Mouse (Mus musculus) heart, embryonic 11.5 days (tissue): ENCODE data around the gene Acadl. TPM values are rescaled to one million over a fixed set of nuclear protein-coding genes. Genes with fewer than 3 reads are reported as not detected.

Experiments
- ATAC-seq: fragments of 200-750 bp; cut with Nextera tagmentation; replicated peaks from 2 replicates; pipeline ENCODE4 v1.8.0; 2017; ENCODE audit warnings: moderate library complexity; ENCODE audit not compliant: insufficient number of reproducible peaks, low FRiP score, low TSS enrichment
- H3K27ac ChIP-seq: fragments of 300-500 bp; sonication (generic); 2 replicates; pipeline ENCODE4 v1.5.1; 2014; ENCODE audit warnings: mild to moderate bottlenecking, low read depth, low read length
- H3K27me3 ChIP-seq: fragments of 300-500 bp; sonication (generic); 2 replicates; pipeline ENCODE4 v1.6.1; 2014; ENCODE audit warnings: mild to moderate bottlenecking, low read length, mixed read lengths; ENCODE audit not compliant: control insufficient read depth, insufficient read depth
- H3K36me3 ChIP-seq: fragments of 300-500 bp; sonication (generic); 2 replicates; pipeline ENCODE4 v1.6.1; 2014; ENCODE audit warnings: mild to moderate bottlenecking, low read length, moderate library complexity, mixed read lengths; ENCODE audit not compliant: control insufficient read depth, insufficient read depth
- H3K4me1 ChIP-seq: fragments of 300-500 bp; sonication (generic); 2 replicates; pipeline ENCODE4 v1.6.1; 2014; ENCODE audit warnings: low read length; ENCODE audit not compliant: control insufficient read depth, insufficient read depth
- H3K4me2 ChIP-seq: fragments of 300-500 bp; sonication (generic); 2 replicates; pipeline ENCODE4 v1.6.1; 2014; ENCODE audit warnings: mild to moderate bottlenecking, moderate library complexity
- H3K4me3 ChIP-seq: fragments of 300-500 bp; sonication (generic); 2 replicates; pipeline ENCODE4 v1.5.1; 2014; ENCODE audit warnings: low read depth, low read length
- H3K9ac ChIP-seq: fragments of 300-500 bp; sonication (generic); 2 replicates; pipeline ENCODE4 v1.6.1; 2014; ENCODE audit warnings: mild to moderate bottlenecking, low read depth, low read length, moderate library complexity
- H3K9me3 ChIP-seq: fragments of 300-500 bp; sonication (generic); replicated peaks from 2 replicates; pipeline ENCODE4 v1.6.1; 2016; ENCODE audit warnings: low read length; ENCODE audit not compliant: control insufficient read depth
- WGBS: fragments of 180-500 bp; shearing (Covaris S2); extraction: QIAGEN DNeasy Blood & Tissue Kit; methylation state at CpG from one replicate; pipeline ENCODE4 v1.1.7; 2014; ENCODE audit not compliant: insufficient replicate concordance; 5-methylcytosine and 5-hydroxymethylcytosine counted together
- polyA plus RNA-seq: library from polyadenylated mRNA; unstranded; fragments of >200 nt; fragmentation: Nextera tagmentation; extraction: Ambion mirVana; gene quantifications from 2 replicates; pipeline ENCODE4 v1.2.1, GENCODE M21; 2014

The Acadl gene
- polyA plus RNA-seq: 257 and 291 TPM in 2 replicates

DNA sequence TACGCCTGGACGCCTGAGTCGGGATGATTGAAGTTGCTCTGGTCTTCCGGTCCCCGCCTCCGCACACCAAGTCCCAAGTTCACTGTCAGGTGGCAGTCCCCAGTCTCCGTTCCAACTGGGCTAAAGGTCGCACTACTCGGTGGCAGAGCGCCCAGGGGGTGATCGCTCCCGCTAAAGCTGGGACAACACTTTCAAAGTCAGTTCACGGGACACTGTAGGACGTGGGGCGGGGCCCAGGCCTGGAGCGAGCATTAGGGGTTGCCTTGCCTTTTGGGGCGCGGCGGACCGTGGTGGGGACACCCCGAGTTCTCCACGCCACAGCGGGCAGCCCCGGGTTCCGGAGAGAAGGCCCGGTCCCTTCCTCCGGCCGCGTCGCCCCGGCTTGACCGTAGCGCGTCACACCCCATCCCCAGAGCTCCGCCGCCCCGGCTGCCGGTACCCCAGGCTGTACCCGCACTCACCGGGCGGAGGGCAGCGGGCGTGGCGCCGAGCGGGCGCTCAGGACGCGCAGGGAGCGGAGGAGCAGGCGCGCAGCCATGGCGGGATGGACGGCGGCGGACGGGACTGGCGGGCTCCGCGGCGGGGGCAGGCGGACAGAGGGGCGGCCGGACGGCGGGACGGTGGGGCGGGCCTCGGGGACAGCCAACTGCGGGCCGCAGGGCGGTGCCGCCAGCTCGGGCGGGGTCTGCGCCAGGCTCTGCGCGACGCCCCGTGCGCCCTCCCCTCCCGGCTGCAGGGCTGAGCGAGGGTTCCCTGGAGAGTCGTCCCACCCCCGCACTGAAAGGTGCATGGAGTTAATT is at the start of gene Acadl:
Gene Acadl, minus strand, starts transcription at position 566 of the 800 bp plus-strand sequence.
- peak; percentile 93 for ATAC-seq
- WGBS: under 1% methylated on average over 63 of the region's 85 CpGs

DNA sequence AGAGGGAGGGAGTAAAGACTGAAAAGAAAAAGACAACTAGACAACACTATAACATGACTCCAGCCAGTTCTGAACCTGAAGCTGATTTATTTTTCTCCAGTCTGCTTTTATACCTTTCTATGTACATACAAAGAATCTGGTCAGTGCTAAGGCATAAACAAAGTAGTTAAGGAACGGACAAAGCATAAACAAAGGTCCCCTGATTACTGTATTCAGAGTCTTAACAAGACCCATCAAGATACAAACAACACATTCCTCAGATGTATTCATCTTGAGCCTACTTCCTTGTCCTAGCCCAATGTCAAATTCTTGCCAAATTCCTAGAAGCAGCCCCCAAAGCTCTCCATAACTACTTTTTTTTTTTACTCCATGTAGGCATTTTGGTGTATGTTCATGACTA is 49.2 kb upstream of the Acadl start:
- H3K27ac ChIP-seq: no peak overlapping the region
- no peak overlapping the region for H3K4me2 ChIP-seq
- 69% methylated on average over 1 of the region's 1 CpGs for WGBS
- H3K4me3 ChIP-seq: no peak overlapping the region
- H3K9ac ChIP-seq: no peak overlapping the region
- no peaks in the 10 kb centered on the region for H3K4me1 ChIP-seq
- ATAC-seq: no peak
- H3K9me3 ChIP-seq: no peaks in the 10 kb centered on the region
- no peaks in the 10 kb centered on the region for H3K36me3 ChIP-seq
- no peaks in the 10 kb centered on the region for H3K27me3 ChIP-seq

More for the DNA sequence above, at the start of gene Acadl:
- peak within 1 kb of the TSS; percentile 75 for H3K4me3 ChIP-seq
- no peaks in the 10 kb centered on the region for H3K27me3 ChIP-seq
- no peaks in the 10 kb centered on the region for H3K9me3 ChIP-seq
- H3K4me1 ChIP-seq: peaks cover 12% of the 10 kb centered on the region; the same call in 1 of the 2 replicates
- H3K4me2 ChIP-seq: peak within 1 kb of the TSS; percentile 78
- H3K9ac ChIP-seq: peak within 1 kb of the TSS; percentile 85
- H3K36me3 ChIP-seq: no peaks in the 10 kb centered on the region
- H3K27ac ChIP-seq: peak within 1 kb of the TSS; percentile 88

DNA sequence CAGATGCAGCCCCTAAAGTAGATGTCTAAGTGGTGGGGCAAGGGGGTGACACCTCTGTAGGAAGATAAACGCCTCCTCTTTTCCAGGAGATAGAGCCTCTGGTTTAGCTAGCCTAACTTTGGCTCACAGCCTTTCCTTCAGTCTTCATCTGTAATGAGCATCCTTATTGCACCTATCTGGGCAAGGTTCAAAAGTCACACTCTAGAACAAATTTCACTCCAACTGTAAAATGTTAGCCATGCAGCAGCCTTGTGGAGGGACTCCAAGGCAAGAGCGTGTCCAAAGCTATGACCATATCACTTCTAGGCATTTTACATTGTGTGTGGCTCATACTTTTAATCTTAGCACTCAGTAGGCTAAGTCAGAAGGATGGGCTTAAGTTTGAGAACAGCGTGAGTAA is 39.5 kb upstream of the Acadl start:
- Histone ChIP-seq H3K9me3 (no peaks in the 10 kb centered on the region), H3K4me1 (no peaks in the 10 kb centered on the region), H3K27me3 (no peaks in the 10 kb centered on the region), H3K4me3 (no peak overlapping the region), H3K27ac (no peak overlapping the region), H3K4me2 (no peak overlapping the region), H3K9ac (no peak overlapping the region), H3K36me3 (no peaks in the 10 kb centered on the region)
- WGBS: 73% methylated on average over 3 of the region's 3 CpGs
- ATAC-seq: no peak

DNA sequence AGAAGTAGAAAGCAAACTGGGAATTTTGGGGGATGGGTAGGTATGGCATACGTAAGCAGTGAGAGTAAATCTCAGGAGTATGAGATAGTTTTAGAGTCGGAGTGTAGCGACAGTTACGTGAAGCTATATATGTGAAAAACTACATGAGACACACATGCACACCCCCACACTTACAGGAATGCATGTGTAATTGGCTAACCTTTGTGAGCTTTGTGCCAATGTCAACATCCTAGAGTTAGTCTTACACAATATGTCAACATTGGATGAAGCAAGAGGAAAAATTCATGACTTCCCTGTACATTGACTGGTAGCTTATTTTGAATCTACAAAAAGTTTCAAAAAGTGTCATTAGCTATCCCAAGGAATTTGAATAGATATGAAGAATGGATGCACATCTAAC is 37.9 kb upstream of the Acadl start:
- Histone ChIP-seq H3K4me1 (peaks cover 4% of the 10 kb centered on the region; the same call in 1 of the 2 replicates), H3K36me3 (no peaks in the 10 kb centered on the region), H3K9me3 (no peaks in the 10 kb centered on the region), H3K9ac (no peak overlapping the region), H3K4me3 (no peak overlapping the region), H3K4me2 (no peak overlapping the region), H3K27me3 (no peaks in the 10 kb centered on the region), H3K27ac (no peak overlapping the region)
- ATAC-seq: no peak
- WGBS: 83% methylated on average over 4 of the region's 4 CpGs

DNA sequence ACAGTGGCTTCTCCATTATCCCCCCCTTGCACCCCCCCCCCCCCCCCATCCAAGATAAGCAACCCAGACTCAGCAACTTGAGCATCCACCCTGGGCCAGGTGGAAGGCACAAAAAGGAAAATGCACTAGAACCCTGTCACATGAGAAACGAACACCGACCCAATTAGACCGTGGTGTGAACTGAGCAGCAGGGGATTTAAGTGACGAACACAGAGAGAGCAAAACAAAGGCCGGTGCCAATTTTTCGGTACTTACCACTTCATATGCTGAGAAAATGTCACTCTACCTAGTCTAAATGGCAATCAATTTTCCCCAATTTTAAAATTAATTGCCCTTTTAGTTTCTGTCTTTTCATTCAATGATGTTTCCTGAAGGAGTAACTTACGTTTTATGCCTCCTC is 35.2 kb upstream of the Acadl start:
- ATAC-seq: no peak
- Histone ChIP-seq H3K9me3 (no peaks in the 10 kb centered on the region), H3K9ac (no peak overlapping the region), H3K36me3 (no peaks in the 10 kb centered on the region), H3K4me3 (no peak overlapping the region), H3K27ac (no peak overlapping the region), H3K4me1 (peaks cover 4% of the 10 kb centered on the region; the same call in 1 of the 2 replicates), H3K4me2 (no peak overlapping the region), H3K27me3 (no peaks in the 10 kb centered on the region)
- WGBS: 70% methylated on average over 7 of the region's 7 CpGs

DNA sequence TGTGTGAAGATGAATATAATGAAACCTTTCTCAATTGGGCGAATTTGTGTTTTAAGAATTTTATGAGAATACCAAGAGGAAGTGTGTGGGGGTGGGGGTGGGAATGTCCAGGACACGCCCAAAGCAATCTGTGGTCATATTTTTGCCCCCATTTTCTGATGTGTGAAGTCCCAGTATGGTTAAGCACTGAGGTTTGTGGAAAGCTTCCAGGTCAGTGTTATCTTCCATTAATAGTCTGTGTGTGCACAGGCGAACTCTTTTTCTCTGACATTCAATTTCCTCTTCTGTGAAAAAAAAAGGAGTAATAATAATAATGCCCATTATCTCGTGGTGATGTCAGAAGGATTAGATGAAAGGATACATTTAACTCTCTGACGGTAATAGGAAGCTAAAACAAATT is 33.5 kb upstream of the Acadl start:
- WGBS: 53% methylated on average over 5 of the region's 5 CpGs
- H3K9ac ChIP-seq: 0 out of 2 replicates have a peak overlapping the region, but pooled peaks have one; percentile 34
- H3K9me3 ChIP-seq: no peaks in the 10 kb centered on the region
- H3K27me3 ChIP-seq: no peaks in the 10 kb centered on the region
- no peak overlapping the region for H3K4me3 ChIP-seq
- H3K27ac ChIP-seq: no peak overlapping the region
- H3K4me2 ChIP-seq: no peak overlapping the region
- H3K36me3 ChIP-seq: no peaks in the 10 kb centered on the region
- H3K4me1 ChIP-seq: peaks cover 4% of the 10 kb centered on the region; the same call in 1 of the 2 replicates
- ATAC-seq: peak; percentile 37; the same call in 1 of the 2 replicates

DNA sequence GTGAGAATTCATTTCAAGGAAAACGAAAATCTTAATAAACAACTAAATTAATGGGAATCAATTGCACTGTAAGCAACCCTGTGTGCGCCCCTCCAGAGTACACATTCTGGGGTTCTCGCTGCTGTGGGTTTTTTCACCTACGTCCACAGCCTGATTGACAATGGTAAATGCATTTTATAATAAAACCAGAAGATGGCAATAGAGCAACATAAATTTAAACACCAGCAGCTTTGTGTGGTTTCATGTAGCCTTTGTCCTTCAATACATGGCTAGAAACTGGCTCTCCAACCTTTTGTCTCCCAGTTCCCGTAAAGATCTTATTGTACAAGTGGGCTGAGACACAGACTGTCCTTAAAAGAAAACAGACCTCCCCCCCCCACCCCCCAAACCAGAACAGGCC is 33.0 kb upstream of the Acadl start:
- H3K27ac ChIP-seq: no peak overlapping the region
- no peaks in the 10 kb centered on the region for H3K9me3 ChIP-seq
- no peaks in the 10 kb centered on the region for H3K27me3 ChIP-seq
- WGBS: 37% methylated on average over 5 of the region's 5 CpGs
- H3K4me3 ChIP-seq: 0 out of 2 replicates have a peak overlapping the region, but pooled peaks have one; percentile 15
- 0 out of 2 replicates have a peak overlapping the region, but pooled peaks have one; percentile 34 for H3K9ac ChIP-seq
- H3K4me2 ChIP-seq: peak overlapping the region; percentile 53
- H3K4me1 ChIP-seq: peaks cover 4% of the 10 kb centered on the region; the same call in 1 of the 2 replicates
- peak; percentile 57 for ATAC-seq
- H3K36me3 ChIP-seq: no peaks in the 10 kb centered on the region

DNA sequence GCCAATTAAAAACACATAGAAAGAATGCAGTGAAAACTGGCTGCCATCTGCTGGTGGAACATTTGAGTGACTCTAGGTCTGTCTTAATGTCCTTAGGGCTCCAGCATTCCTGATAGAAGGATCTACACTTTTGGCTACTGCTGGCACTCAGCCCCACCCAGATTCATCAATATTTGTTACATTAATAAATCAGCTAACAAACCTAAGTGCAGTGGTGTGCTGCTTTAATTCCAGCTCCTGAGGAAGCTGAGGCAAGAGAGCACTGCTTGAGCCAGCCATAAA is 32.7 kb upstream of the Acadl start:
- Histone ChIP-seq H3K4me1 (peaks cover 4% of the 10 kb centered on the region; the same call in 1 of the 2 replicates), H3K27ac (no peak overlapping the region), H3K4me2 (peak overlapping the region; percentile 53), H3K9ac (no peak overlapping the region), H3K9me3 (no peaks in the 10 kb centered on the region), H3K27me3 (no peaks in the 10 kb centered on the region), H3K36me3 (no peaks in the 10 kb centered on the region), H3K4me3 (0 out of 2 replicates have a peak overlapping the region, but pooled peaks have one; percentile 15)
- no peak for ATAC-seq
